Mouse (Mus musculus): ENCODE results near the gene Krtcap3. TPM values are rescaled to one million over a fixed set of nuclear protein-coding genes. Genes with fewer than 3 reads are reported as not detected.

Gene Krtcap3
- polyA plus RNA-seq, 2 experiments, result 3.5 to 5.3 TPM

DNA sequence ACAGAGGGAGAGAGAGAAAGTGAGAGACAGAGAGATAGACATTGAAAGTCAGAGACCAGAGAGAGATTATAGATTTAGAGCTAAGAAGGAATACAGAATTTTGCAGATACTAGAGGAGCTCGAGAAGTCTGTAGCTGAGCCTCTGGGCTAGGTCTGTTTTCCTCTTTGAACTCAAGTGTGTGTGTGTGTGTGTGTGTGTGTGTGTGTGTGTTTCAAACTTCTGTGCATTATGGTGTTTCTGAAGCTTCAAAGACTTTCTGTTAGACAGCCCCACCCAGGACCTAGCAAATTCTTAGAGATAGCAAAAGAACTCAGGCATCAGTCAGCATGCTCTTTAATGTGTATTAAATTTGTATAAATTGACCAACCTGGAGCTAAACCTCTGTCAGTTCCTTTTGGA, 24.9 kb upstream of the Krtcap3 start:
- DNase-seq (ENCODE audit: low read depth in 3 of 3, low spot score in 3 of 3), result no peak
- Histone ChIP-seq H3K4me2 (ENCODE audit: low read depth) (no peak overlapping the region), H3K27ac (no peak overlapping the region), H3K36me3 (replicated peaks; ENCODE audit: control insufficient read depth, insufficient read depth, low read depth) (no peaks in the 10 kb centered on the region), H3K9ac (replicated peaks) (no peak overlapping the region), H3K4me1 (replicated peaks; ENCODE audit: control insufficient read depth in 2 of 2, insufficient read depth in 2 of 2, low read length in 1 of 2) (peaks cover under 1 to 1% of the 10 kb centered on the region in 2 experiments; a peak in 3 of 4 replicates), H3K9me3 (ENCODE audit: control insufficient read depth, low read length) (no peaks in the 10 kb centered on the region), H3K4me3 (ENCODE audit: insufficient read depth in 1 of 2, low read depth in 2 of 2, low read length in 2 of 2) (no peak overlapping the region), H3K27me3 (ENCODE audit: control insufficient read depth, insufficient read depth, low read length) (no peaks in the 10 kb centered on the region)
- 46% methylated on average over 1 of the region's 1 CpGs for WGBS (ENCODE audit: insufficient replicate concordance)
- TF ChIP-seq EP300 (IDR thresholded peaks at IDR 0.05; ENCODE audit: low read depth) (no peak), CTCF (IDR thresholded peaks at IDR 0.05; ENCODE audit: low read depth) (no peak)
- no peak for ATAC-seq (ENCODE audit: insufficient read depth)

DNA sequence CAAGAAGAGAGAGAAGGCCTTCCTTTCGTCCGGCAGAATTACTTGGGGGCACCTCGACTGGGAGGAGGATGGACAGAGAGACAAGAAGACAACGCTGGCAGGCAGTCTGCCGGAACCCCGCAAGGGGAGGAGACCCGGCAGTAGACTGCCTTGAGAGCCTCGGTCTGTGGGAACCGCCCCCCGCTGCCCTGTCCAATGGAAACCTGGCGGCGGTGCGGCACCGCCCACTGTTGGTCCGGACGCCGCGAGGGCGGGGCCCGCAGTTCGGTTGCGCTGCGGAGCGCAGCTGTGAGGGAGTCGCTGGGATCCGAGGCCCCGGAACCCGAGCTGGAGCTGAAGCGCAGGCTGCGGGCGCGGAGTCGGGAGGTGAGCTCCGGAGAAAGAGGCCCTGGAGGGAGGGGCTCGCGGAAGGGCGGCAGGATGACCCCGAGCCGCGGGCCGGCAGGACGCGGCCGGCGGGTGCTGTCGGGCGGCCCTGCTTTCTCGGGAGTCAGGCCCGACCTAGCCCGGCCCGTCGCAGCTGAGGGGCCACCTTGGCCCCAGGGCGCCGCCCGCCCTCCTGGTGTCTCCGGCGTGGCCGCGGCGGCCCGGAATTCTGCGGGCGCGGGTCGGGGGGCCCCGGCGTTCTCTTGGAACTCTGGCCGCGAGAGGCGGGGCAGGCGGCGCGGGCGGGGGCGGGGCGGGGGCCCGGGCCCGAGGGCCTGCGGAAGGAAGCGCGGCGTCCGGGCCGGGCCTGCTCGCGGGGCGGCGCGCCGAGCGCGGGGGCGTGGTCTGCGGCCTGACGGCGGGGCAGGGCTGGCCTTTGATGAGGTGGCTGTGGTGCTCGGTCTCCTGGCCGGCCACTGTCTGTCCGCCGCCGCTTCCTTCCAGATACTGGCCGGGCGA, 10.6 kb upstream of the Krtcap3 start, which contains the start of the genes Nrbp1 and Gm9970:
Nrbp1 (plus strand) TSS at position 228 of the 885 bp plus-strand sequence.
Gm9970 (minus strand) TSS at position 596 of the 885 bp plus-strand sequence.
- H3K4me2 ChIP-seq (ENCODE audit: low read depth), result peak within 1 kb of the TSS; percentile 95
- ATAC-seq (ENCODE audit: insufficient read depth) (peak; percentile 96), DNase-seq (ENCODE audit: low read depth in 3 of 3, low spot score in 3 of 3) (peak; percentile 89 to 90 (median 90))
- no peak for TF ChIP-seq EP300 (IDR thresholded peaks at IDR 0.05; ENCODE audit: low read depth)
- TF ChIP-seq CTCF (IDR thresholded peaks at IDR 0.05; ENCODE audit: low read depth), result 0 out of 2 replicates have a peak, but pooled peaks have one; percentile 3
- no peaks in the 10 kb centered on the region for H3K9me3 ChIP-seq (ENCODE audit: control insufficient read depth, low read length)
- no peaks in the 10 kb centered on the region for H3K27me3 ChIP-seq (ENCODE audit: control insufficient read depth, insufficient read depth, low read length)
- H3K27ac ChIP-seq, result peak within 1 kb of the TSS; percentile 82
- H3K36me3 ChIP-seq (replicated peaks; ENCODE audit: control insufficient read depth, insufficient read depth, low read depth), result peaks cover 6% of the 10 kb centered on the region
- H3K4me3 ChIP-seq (ENCODE audit: insufficient read depth in 1 of 2, low read depth in 2 of 2, low read length in 2 of 2), result peak within 1 kb of the TSS; percentile 89 to 94
- H3K9ac ChIP-seq (replicated peaks), result peak within 1 kb of the TSS; percentile 84
- WGBS (ENCODE audit: insufficient replicate concordance), result 0% methylated on average over 92 of the region's 103 CpGs
- H3K4me1 ChIP-seq (replicated peaks; ENCODE audit: control insufficient read depth in 2 of 2, insufficient read depth in 2 of 2, low read length in 1 of 2), result peaks cover 5 to 11% of the 10 kb centered on the region in 2 experiments

DNA sequence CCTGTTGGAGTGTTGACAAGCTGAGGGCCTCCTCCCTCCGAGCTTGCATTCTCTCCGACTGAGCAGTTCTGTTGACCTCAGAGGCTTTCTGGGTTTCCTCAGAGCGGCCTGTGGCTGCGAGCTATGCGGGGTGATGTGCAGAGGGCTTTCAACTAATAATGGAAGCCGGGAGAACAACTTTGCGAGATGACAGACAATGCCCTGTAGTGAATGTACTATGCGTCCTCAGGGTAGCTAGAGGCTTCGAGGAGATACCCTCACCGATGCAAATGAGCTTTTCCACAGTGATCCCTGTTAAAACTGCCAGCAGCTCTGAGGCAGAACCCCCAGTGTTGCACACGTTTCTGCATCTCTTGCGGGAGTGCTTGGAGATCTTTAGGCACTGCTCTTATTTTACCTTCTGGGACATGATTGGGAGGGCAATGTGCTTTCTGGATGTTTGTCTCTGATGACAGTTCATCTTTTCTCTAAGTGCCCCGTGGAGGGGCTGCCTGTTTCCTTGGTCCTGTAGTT, 9.9 kb upstream of the Krtcap3 start:
- peaks cover 5 to 11% of the 10 kb centered on the region in 2 experiments for H3K4me1 ChIP-seq (replicated peaks; ENCODE audit: control insufficient read depth in 2 of 2, insufficient read depth in 2 of 2, low read length in 1 of 2)
- H3K4me2 ChIP-seq (ENCODE audit: low read depth), result peak overlapping the region; percentile 95
- no peaks in the 10 kb centered on the region for H3K27me3 ChIP-seq (ENCODE audit: control insufficient read depth, insufficient read depth, low read length)
- H3K9me3 ChIP-seq (ENCODE audit: control insufficient read depth, low read length), result no peaks in the 10 kb centered on the region
- ATAC-seq (ENCODE audit: insufficient read depth) (no peak), DNase-seq (ENCODE audit: low read depth in 3 of 3, low spot score in 3 of 3) (peak in 1 of 3 experiments; percentile 20)
- H3K36me3 ChIP-seq (replicated peaks; ENCODE audit: control insufficient read depth, insufficient read depth, low read depth), result peaks cover 6% of the 10 kb centered on the region
- TF ChIP-seq CTCF (IDR thresholded peaks at IDR 0.05; ENCODE audit: low read depth) (no peak), EP300 (IDR thresholded peaks at IDR 0.05; ENCODE audit: low read depth) (no peak)
- H3K9ac ChIP-seq (replicated peaks), result peak overlapping the region; percentile 84
- H3K4me3 ChIP-seq (ENCODE audit: insufficient read depth in 1 of 2, low read depth in 2 of 2, low read length in 2 of 2), result peak overlapping the region; percentile 89 to 94
- WGBS (ENCODE audit: insufficient replicate concordance), result 2% methylated on average over 13 of the region's 13 CpGs
- peak overlapping the region; percentile 46 for H3K27ac ChIP-seq

- Histone ChIP-seq H3K9ac (replicated peaks) (peak overlapping the region; percentile 84), H3K36me3 (replicated peaks; ENCODE audit: control insufficient read depth, insufficient read depth, low read depth) (peaks cover 6% of the 10 kb centered on the region), H3K27me3 (ENCODE audit: control insufficient read depth, insufficient read depth, low read length) (no peaks in the 10 kb centered on the region), H3K4me1 (replicated peaks; ENCODE audit: control insufficient read depth in 2 of 2, insufficient read depth in 2 of 2, low read length in 1 of 2) (peaks cover 5 to 11% of the 10 kb centered on the region in 2 experiments), H3K27ac (no peak overlapping the region), H3K4me3 (ENCODE audit: insufficient read depth in 1 of 2, low read depth in 2 of 2, low read length in 2 of 2) (peak overlapping the region; percentile 89 to 94), H3K4me2 (ENCODE audit: low read depth) (peak overlapping the region; percentile 95), H3K9me3 (ENCODE audit: control insufficient read depth, low read length) (no peaks in the 10 kb centered on the region)
- WGBS (ENCODE audit: insufficient replicate concordance), result 22% methylated on average over 10 of the region's 10 CpGs
- ATAC-seq (ENCODE audit: insufficient read depth) (no peak), DNase-seq (ENCODE audit: low read depth in 3 of 3, low spot score in 3 of 3) (no peak)
- no peak for TF ChIP-seq EP300 (IDR thresholded peaks at IDR 0.05; ENCODE audit: low read depth)
- TF ChIP-seq CTCF (IDR thresholded peaks at IDR 0.05; ENCODE audit: low read depth), result no peak
Measured at GRCm38 (mm10) chr5:31242191-31242590, 9.3 kb upstream of the Krtcap3 start.

GRCm38 (mm10) chr5:31250716-31251115, 775 bp upstream of the Krtcap3 start:
- Histone ChIP-seq H3K4me1 (replicated peaks; ENCODE audit: control insufficient read depth in 2 of 2, insufficient read depth in 2 of 2, low read length in 1 of 2) (no peaks in the 10 kb centered on the region), H3K4me2 (ENCODE audit: low read depth) (no peak overlapping the region), H3K9ac (replicated peaks) (no peak overlapping the region), H3K27ac (no peak overlapping the region), H3K4me3 (ENCODE audit: insufficient read depth in 1 of 2, low read depth in 2 of 2, low read length in 2 of 2) (no peak overlapping the region), H3K9me3 (ENCODE audit: control insufficient read depth, low read length) (no peaks in the 10 kb centered on the region), H3K36me3 (replicated peaks; ENCODE audit: control insufficient read depth, insufficient read depth, low read depth) (peaks cover 19% of the 10 kb centered on the region), H3K27me3 (ENCODE audit: control insufficient read depth, insufficient read depth, low read length) (no peaks in the 10 kb centered on the region)
- ATAC-seq (ENCODE audit: insufficient read depth), result no peak
- no peak for DNase-seq (ENCODE audit: low read depth in 3 of 3, low spot score in 3 of 3)
- TF ChIP-seq EP300 (IDR thresholded peaks at IDR 0.05; ENCODE audit: low read depth) (no peak), CTCF (IDR thresholded peaks at IDR 0.05; ENCODE audit: low read depth) (no peak)
- WGBS (ENCODE audit: insufficient replicate concordance), result 77% methylated on average over 4 of the region's 4 CpGs
